Mouse (Mus musculus): ENCODE measurements around the gene Arhgap4. TPM values are rescaled to one million over a fixed set of nuclear protein-coding genes. Genes with fewer than 3 reads are reported as not detected.

Arhgap4 gene
- polyA plus RNA-seq, 1 experiment from 2014 or later, result 3.0 TPM

Other genes starting within 250 kb of the Arhgap4 start
- 6.6 and 7.3 TPM in 2 replicates for gene Slc6a8, start 248.7 kb downstream of the Arhgap4 start, polyA plus RNA-seq (2015; fragmentation: Nextera tagmentation; extraction: Ambion mirVana)
- 123 and 130 TPM in 2 replicates for gene Bcap31, start 205.7 kb downstream of the Arhgap4 start, polyA plus RNA-seq (2015; fragmentation: Nextera tagmentation; extraction: Ambion mirVana)
- gene Abcd1, start 205.3 kb downstream of the Arhgap4 start, polyA plus RNA-seq (2015; fragmentation: Nextera tagmentation; extraction: Ambion mirVana), result 10.4 and 11.1 TPM in 2 replicates
- 0.25 and 0.40 TPM in 2 replicates for gene Plxnb3, start 164.8 kb downstream of the Arhgap4 start, polyA plus RNA-seq (2015; fragmentation: Nextera tagmentation; extraction: Ambion mirVana)
- gene Srpk3, start 147.5 kb downstream of the Arhgap4 start, polyA plus RNA-seq (2015; fragmentation: Nextera tagmentation; extraction: Ambion mirVana), result 2.0 and 2.4 TPM in 2 replicates
- 232 and 252 TPM in 2 replicates for gene Idh3g, start 135.0 kb downstream of the Arhgap4 start, polyA plus RNA-seq (2015; fragmentation: Nextera tagmentation; extraction: Ambion mirVana)
- gene Ssr4, start 134.8 kb downstream of the Arhgap4 start, polyA plus RNA-seq (2015; fragmentation: Nextera tagmentation; extraction: Ambion mirVana), result 126 and 131 TPM in 2 replicates
- gene Pdzd4, start 96.9 kb downstream of the Arhgap4 start, polyA plus RNA-seq (2015; fragmentation: Nextera tagmentation; extraction: Ambion mirVana), result 4.8 TPM in 2 replicates
- 0.09 and 0.34 TPM in 2 replicates for gene Avpr2, start 29.8 kb downstream of the Arhgap4 start, polyA plus RNA-seq (2015; fragmentation: Nextera tagmentation; extraction: Ambion mirVana)
- gene L1cam, start 25.8 kb downstream of the Arhgap4 start, polyA plus RNA-seq (2015; fragmentation: Nextera tagmentation; extraction: Ambion mirVana), result 122 and 134 TPM in 2 replicates
- 84.6 and 85.4 TPM in 2 replicates for gene Naa10, start 74 bp upstream of the Arhgap4 start, polyA plus RNA-seq (2015; fragmentation: Nextera tagmentation; extraction: Ambion mirVana)
- gene Renbp, start 9.0 kb upstream of the Arhgap4 start, polyA plus RNA-seq (2015; fragmentation: Nextera tagmentation; extraction: Ambion mirVana), result 8.9 and 9.1 TPM in 2 replicates
- gene Hcfc1, start 44.5 kb upstream of the Arhgap4 start, polyA plus RNA-seq (2015; fragmentation: Nextera tagmentation; extraction: Ambion mirVana), result 39.1 and 51.4 TPM in 2 replicates
- 38.8 and 39.3 TPM in 2 replicates for gene Irak1, start 102.0 kb upstream of the Arhgap4 start, polyA plus RNA-seq (2015; fragmentation: Nextera tagmentation; extraction: Ambion mirVana)
- not detected in 2 replicates for gene Opn1mw, start 205.6 kb upstream of the Arhgap4 start, polyA plus RNA-seq (2015; fragmentation: Nextera tagmentation; extraction: Ambion mirVana)
- 11.7 and 14.0 TPM in 2 replicates for gene Mecp2, start 213.5 kb upstream of the Arhgap4 start, polyA plus RNA-seq (2015; fragmentation: Nextera tagmentation; extraction: Ambion mirVana)
- not detected in 2 replicates for gene Tex28, start 246.0 kb upstream of the Arhgap4 start, polyA plus RNA-seq (2015; fragmentation: Nextera tagmentation; extraction: Ambion mirVana)